Mouse (Mus musculus) bone marrow, adult 2 months (tissue): ENCODE results near the gene Tasp1.

ENCODE experiments used
- CTCF ChIP-seq: fragments of 200-500 bp; IDR thresholded peaks from 2 replicates; pipeline ENCODE4 v1.5.1; 2011; ENCODE audit warnings: low read length, control low read depth; ENCODE audit not compliant: control insufficient read depth, insufficient read depth
- POLR2A ChIP-seq: fragments of 200-500 bp; IDR thresholded peaks from 2 replicates; pipeline ENCODE4 v1.6.1; 2011; ENCODE audit warnings: low read depth, mild to moderate bottlenecking, control low read depth, low read length, borderline replicate concordance; ENCODE audit not compliant: control insufficient read depth

GRCm38 (mm10) chr2:140096034-140096433 is 29.4 kb upstream of the Tasp1 start:
- TF ChIP-seq CTCF (no peak), POLR2A (no peak)
